In the genomic region with DNA sequence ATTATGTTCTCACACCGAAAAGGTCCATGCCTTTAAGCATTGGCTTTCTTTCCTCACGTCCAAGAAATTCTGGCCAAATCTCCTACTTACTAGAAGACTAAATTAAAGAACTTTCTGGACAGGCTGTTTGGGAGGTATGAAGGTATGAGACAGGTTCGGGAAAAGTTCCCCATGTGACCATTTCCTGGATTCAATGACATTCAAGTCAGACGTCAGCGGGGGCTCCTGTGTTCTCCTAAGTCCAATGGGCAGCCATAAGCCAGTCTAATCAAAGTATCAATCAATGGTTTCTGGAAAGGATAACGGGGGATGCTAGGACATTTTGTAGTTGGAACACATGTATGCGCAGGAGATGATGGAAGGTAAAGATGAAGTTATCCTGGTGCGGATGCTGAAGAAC, we compare ENCODE assay signal across 45 mouse cellular contexts. TPM values are rescaled to one million over a fixed set of nuclear protein-coding genes. Genes with fewer than 3 reads are reported as not detected.
"Had no signal": no experiment of that assay in that cellular context is flagged by ENCODE, and none has a peak within 500 bp of the region (broad histone marks: within the 10 kb centered on the region; RNA-seq: fewer than 3 reads in every experiment).

No protein-coding gene starts in this region.

- H3K4me1 ChIP-seq: hindbrain, embryonic 10.5 days; hindbrain, embryonic 12.5 days; hindbrain, embryonic 13.5 days; hindbrain, embryonic 15.5 days; intestine, embryonic 15.5 days; kidney, embryonic 15.5 days had no signal

- H3K9ac ChIP-seq: heart, embryonic 12.5 days; heart, embryonic 13.5 days; heart, embryonic 15.5 days; hindbrain, embryonic 12.5 days; hindbrain, embryonic 13.5 days; hindbrain, embryonic 14.5 days; hindbrain, embryonic 15.5 days; intestine, embryonic 15.5 days; kidney, embryonic 15.5 days had no signal

- DNase-seq: heart, postnatal 10 days; heart, postnatal 14 days; heart, postnatal 36 days; heart, postnatal 4 days; kidney, adult 11 months; kidney, adult 18-20 months; kidney, adult 2 months; kidney, adult 8-10 months; kidney, adult 9 months; kidney, postnatal 10 days; kidney, postnatal 14 days; kidney, postnatal 25 days; kidney, postnatal 36 days; kidney, postnatal 4 days; layer of hippocampus, adult 9-11 months; layer of hippocampus, postnatal 36 days had no signal

- H3K9me3 ChIP-seq: heart, embryonic 12.5 days; heart, embryonic 13.5 days; heart, embryonic 15.5 days; hindbrain, embryonic 10.5 days; hindbrain, embryonic 12.5 days; hindbrain, embryonic 13.5 days; hindbrain, embryonic 15.5 days; intestine, embryonic 15.5 days; kidney, embryonic 15.5 days had no signal

- H3K27ac ChIP-seq: heart, embryonic 13.5 days; heart, embryonic 15.5 days; hindbrain, embryonic 10.5 days; hindbrain, embryonic 12.5 days; hindbrain, embryonic 13.5 days; hindbrain, embryonic 14.5 days; hindbrain, embryonic 15.5 days; hindbrain, postnatal 0 days; intestine, embryonic 15.5 days; kidney, embryonic 15.5 days; kidney, postnatal 0 days; layer of hippocampus, adult 2 months; left cerebral cortex, adult 2 months had no signal

- H3K4me3 ChIP-seq: heart, embryonic 12.5 days; heart, embryonic 13.5 days; heart, embryonic 15.5 days; hindbrain, embryonic 10.5 days; hindbrain, embryonic 12.5 days; hindbrain, embryonic 13.5 days; hindbrain, embryonic 15.5 days; intestine, embryonic 15.5 days; kidney, embryonic 15.5 days; layer of hippocampus, adult 2 months; left cerebral cortex, adult 2 months had no signal

- H3K27me3 ChIP-seq: heart, embryonic 12.5 days; heart, embryonic 13.5 days; heart, embryonic 15.5 days; hindbrain, embryonic 12.5 days; hindbrain, embryonic 13.5 days; hindbrain, embryonic 15.5 days; intestine, embryonic 15.5 days; kidney, embryonic 15.5 days had no signal

- H3K36me3 ChIP-seq: hindbrain, embryonic 10.5 days; hindbrain, embryonic 12.5 days; hindbrain, embryonic 13.5 days; hindbrain, embryonic 15.5 days; intestine, embryonic 15.5 days; kidney, embryonic 15.5 days had no signal

- H3K4me2 ChIP-seq: heart, embryonic 12.5 days; heart, embryonic 13.5 days; heart, embryonic 15.5 days; hindbrain, embryonic 12.5 days; hindbrain, embryonic 13.5 days; hindbrain, embryonic 14.5 days; hindbrain, embryonic 15.5 days; intestine, embryonic 15.5 days; kidney, embryonic 15.5 days had no signal

- ATAC-seq: hindbrain, embryonic 16.5 days; hindbrain, postnatal 0 days; inflammation-experienced regulatory T-cells, adult 6 months; intestine, embryonic 15.5 days; intestine, embryonic 16.5 days; intestine, postnatal 0 days had no signal

RNA-seq across cellular contexts. Expression of a gene that starts 8.1 kb away (rescaled TPM):
- total RNA-seq: hematopoietic stem cell, adult 5-6 weeks; hindbrain, postnatal 0 days; layer of hippocampus, adult 18-20 months; layer of hippocampus, adult 2 months; layer of hippocampus, adult 8-10 months; layer of hippocampus, postnatal 10 days; layer of hippocampus, postnatal 14 days; layer of hippocampus, postnatal 25 days; layer of hippocampus, postnatal 36 days; left cerebral cortex, adult 18-20 months; left cerebral cortex, adult 2 months had no signal
- polyA plus RNA-seq: hindbrain, embryonic 10.5 days; hindbrain, embryonic 11.5 days; hindbrain, embryonic 12.5 days; hindbrain, embryonic 13.5 days; hindbrain, embryonic 14.5 days; hindbrain, embryonic 15.5 days; hindbrain, embryonic 16.5 days; hindbrain, postnatal 0 days; inflammation-experienced regulatory T-cells, adult 6 months; intestine, embryonic 14.5 days; intestine, embryonic 15.5 days; intestine, embryonic 16.5 days; intestine, postnatal 0 days; kidney, embryonic 14.5 days; kidney, postnatal 0 days; large intestine, adult 2 months had no signal
